Mouse (Mus musculus): Measurements from ENCODE around the gene Gm21936. TPM values are rescaled to one million over a fixed set of nuclear protein-coding genes. Genes with fewer than 3 reads are reported as not detected.
"Not testable (repeated sequence)": the region's sequence is repeated elsewhere in the genome, so short reads cannot be mapped to it uniquely, and the experiment has no call there.

The Gm21936 gene
- not detected for total RNA-seq (2021)
- long read RNA-seq, experiment 1, result 0 reads
- long read RNA-seq, experiment 2, result 0 reads

DNA sequence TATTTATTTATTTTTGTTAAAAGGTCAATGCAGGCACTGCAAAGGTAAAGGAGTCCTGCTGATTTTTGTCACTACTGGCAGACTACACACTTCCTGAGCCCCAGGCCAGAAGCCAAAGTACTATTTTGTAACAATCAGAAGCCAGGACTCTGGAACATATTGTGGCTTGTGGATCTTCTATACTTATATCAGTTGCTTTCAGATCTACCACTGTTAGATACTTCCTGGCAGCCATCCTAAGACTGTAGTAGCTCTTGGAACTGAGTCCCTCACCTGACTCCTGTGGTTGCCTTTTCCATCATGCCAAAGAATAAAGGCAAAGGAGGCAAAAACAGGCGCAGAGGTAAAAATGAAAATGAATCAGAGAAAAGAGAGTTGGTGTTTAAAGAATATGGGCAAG is at the start of gene Gm21936:
TSS of gene Gm21936 (plus strand) at position 301 of the 400 bp plus-strand sequence.
- not testable (repeated sequence) for DNase-seq

- DNase-seq, result not testable (repeated sequence)
Measured at GRCm38 (mm10) chr12:87775655-87776054, 19.7 kb upstream of the Gm21936 start, which contains the start of gene Gm21319. TSS of gene Gm21319 (minus strand) at chr12:87775755.

DNA sequence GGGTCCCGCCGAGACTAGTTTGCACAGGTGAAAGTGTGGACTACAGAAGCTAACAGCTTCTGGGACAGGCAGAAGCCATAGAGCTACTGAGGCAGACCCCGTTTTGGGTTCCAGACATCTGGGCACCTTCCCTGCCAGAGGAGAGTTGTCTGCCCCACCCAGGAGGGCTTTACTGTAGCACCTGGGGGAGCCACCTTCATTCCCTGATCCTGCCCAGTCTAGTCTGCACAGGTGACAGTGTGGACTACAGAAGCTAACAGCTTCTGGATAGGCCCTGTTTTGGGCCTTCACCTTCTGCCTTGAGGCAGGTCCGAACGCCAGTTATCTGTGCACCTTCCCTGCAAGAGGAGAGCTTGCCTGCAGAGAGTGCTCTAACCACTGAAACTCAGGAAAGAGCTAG is 2.7 kb downstream of the Gm21936 start:
- not testable (repeated sequence) for DNase-seq

DNA sequence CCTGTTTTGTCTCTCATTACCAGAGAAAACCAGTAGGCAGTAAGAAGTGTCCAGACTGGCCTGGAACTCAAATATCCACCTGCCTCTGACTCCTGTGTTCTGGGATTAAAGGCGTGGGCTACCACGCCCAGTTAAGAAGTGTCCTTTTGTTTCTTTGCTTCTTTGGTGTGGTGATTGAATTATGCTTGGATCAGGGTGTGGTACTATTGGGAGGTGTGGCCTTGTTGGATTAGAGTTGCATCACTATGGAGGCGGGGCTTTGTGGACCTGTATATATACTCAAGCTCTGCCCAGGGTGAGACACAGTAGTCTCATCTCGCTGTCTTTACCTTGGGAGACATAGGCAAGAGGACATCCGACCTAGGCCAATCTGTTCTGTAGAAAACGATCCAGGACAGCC is 21.0 kb downstream of the Gm21936 start, which contains the start of gene BB287469:
TSS of gene BB287469 (plus strand) at position 301 of the 400 bp plus-strand sequence.
- not testable (repeated sequence) for DNase-seq

GRCm38 (mm10) chr12:87842239-87842638 is 46.9 kb downstream of the Gm21936 start, which contains the start of gene Gm2001:
TSS of gene Gm2001 (minus strand) at chr12:87842339.
- DNase-seq, result not testable (repeated sequence)

Other genes with a start within 250 kb of the Gm21936 start
- gene Oog1, start 192.8 kb upstream of the Gm21936 start, total RNA-seq (2021), result not detected
- not detected for gene Gm4027, start 176.6 kb upstream of the Gm21936 start, total RNA-seq (2021)
- gene Gm16381, start 150.9 kb upstream of the Gm21936 start, total RNA-seq (2021), result not detected
- not detected for gene Gm21319, start 19.8 kb upstream of the Gm21936 start, total RNA-seq (2021)
- gene BB287469, start 21.1 kb downstream of the Gm21936 start, total RNA-seq (2021), result not detected
- not detected for gene Gm2001, start 46.8 kb downstream of the Gm21936 start, total RNA-seq (2021)
- gene Gm2016, start 78.6 kb downstream of the Gm21936 start, total RNA-seq (2021), result not detected
- gene Gm2022, start 99.9 kb downstream of the Gm21936 start, total RNA-seq (2021), result not detected
- not detected for gene Gm2035, start 124.3 kb downstream of the Gm21936 start, total RNA-seq (2021)
- not detected for gene Gm2042, start 158.6 kb downstream of the Gm21936 start, total RNA-seq (2021)
- not detected for gene Gm2075, start 216.3 kb downstream of the Gm21936 start, total RNA-seq (2021)
- not detected for gene Gm6803, start 223.3 kb downstream of the Gm21936 start, total RNA-seq (2021)
- not detected for gene Gm2056, start 231.5 kb downstream of the Gm21936 start, total RNA-seq (2021)